Mouse (Mus musculus) midbrain, postnatal 0 days (tissue): ENCODE results near the gene Gm2022. TPM values are rescaled to one million over a fixed set of nuclear protein-coding genes. Genes with fewer than 3 reads are reported as not detected.
"Not testable (repeated sequence)": the region's sequence is repeated elsewhere in the genome, so short reads cannot be mapped to it uniquely, and the experiment has no call there.

Experiments
- ATAC-seq: fragments of 200-750 bp; cut with Nextera tagmentation; 2 replicates; pipeline ENCODE4 v1.8.0; 2017; ENCODE audit warnings: moderate number of reproducible peaks, mild to moderate bottlenecking, moderate TSS enrichment, moderate library complexity; ENCODE audit not compliant: low FRiP score
- DNase-seq: peaks from one replicate; pipeline ENCODE4 v3.0.0-alpha.2; 2015; ENCODE audit warnings: low spot score
- H3K27ac ChIP-seq: fragments of 300-500 bp; sonication (generic); 2 replicates; pipeline ENCODE4 v1.5.1; 2014; ENCODE audit warnings: low read depth, mild to moderate bottlenecking, low read length, mixed read lengths
- H3K27me3 ChIP-seq: fragments of 300-500 bp; sonication (generic); 2 replicates; pipeline ENCODE4 v1.6.1; 2014; ENCODE audit warnings: low read length, control low read depth, mixed read lengths; ENCODE audit not compliant: insufficient read depth
- H3K36me3 ChIP-seq: fragments of 300-500 bp; sonication (generic); 2 replicates; pipeline ENCODE4 v1.6.1; 2014; ENCODE audit warnings: low read length, control low read depth, mixed read lengths; ENCODE audit not compliant: insufficient read depth
- H3K4me1 ChIP-seq: fragments of 300-500 bp; sonication (generic); 2 replicates; pipeline ENCODE4 v1.6.1; 2014; ENCODE audit warnings: mild to moderate bottlenecking, control low read depth, antibody characterized with exemption, low read length, mixed read lengths; ENCODE audit not compliant: insufficient read depth
- H3K4me2 ChIP-seq: fragments of 300-500 bp; sonication (generic); 2 replicates; pipeline ENCODE4 v1.6.1; 2014; ENCODE audit warnings: low read depth, mild to moderate bottlenecking, low read length, mixed read lengths; ENCODE audit not compliant: poor library complexity, severe bottlenecking
- H3K4me3 ChIP-seq: fragments of 300-500 bp; sonication (generic); 2 replicates; pipeline ENCODE4 v1.5.1; 2014; ENCODE audit warnings: low read depth, mild to moderate bottlenecking, low read length, moderate library complexity
- H3K9ac ChIP-seq: fragments of 300-500 bp; sonication (generic); replicated peaks from 2 replicates; pipeline ENCODE4 v1.6.1; 2014; ENCODE audit warnings: mild to moderate bottlenecking, low read length, moderate library complexity, mixed read lengths; ENCODE audit not compliant: poor library complexity, severe bottlenecking
- H3K9me3 ChIP-seq: fragments of 300-500 bp; sonication (generic); 2 replicates; pipeline ENCODE4 v1.6.1; 2016; ENCODE audit warnings: low read length, control low read depth
- WGBS: fragments of 180-500 bp; shearing (Covaris S2); extraction: QIAGEN DNeasy Blood & Tissue Kit; methylation state at CpG from one replicate; pipeline ENCODE4 v1.1.7; 2014; 5-methylcytosine and 5-hydroxymethylcytosine counted together
- polyA plus RNA-seq: library from polyadenylated mRNA; unstranded; fragments of >200 nt; fragmentation: Nextera tagmentation; extraction: Ambion mirVana; gene quantifications from 2 replicates; pipeline ENCODE4 v1.2.1, GENCODE M21; 2015
- total RNA-seq: library from RNA; depleted of rRNA; stranded (reverse); fragments of >200 nt; gene quantifications from 2 replicates; pipeline ENCODE4 v1.2.3, GENCODE M21; 2014; rRNA removed

Gene Gm2022
- total RNA-seq (not detected in 2 replicates), polyA plus RNA-seq (not detected in 2 replicates)

- not testable (repeated sequence) for H3K4me3 ChIP-seq, DNase-seq, H3K27me3 ChIP-seq, H3K4me1 ChIP-seq, H3K9me3 ChIP-seq, H3K4me2 ChIP-seq, H3K27ac ChIP-seq, H3K36me3 ChIP-seq, ATAC-seq, H3K9ac ChIP-seq
- WGBS = no CpG with 5 or more reads among the region's 1 CpGs
These were observed at the start of gene Gm2022 for GRCm38 (mm10) chr12:87895070-87895469. Gene Gm2022, plus strand, starts transcription at chr12:87895370.

GRCm38 (mm10) chr12:87850657-87851056 is 44.5 kb upstream of the Gm2022 start:
- not testable (repeated sequence) for H3K27ac ChIP-seq, ATAC-seq, H3K9me3 ChIP-seq, H3K27me3 ChIP-seq, H3K4me1 ChIP-seq, H3K36me3 ChIP-seq, H3K9ac ChIP-seq, H3K4me3 ChIP-seq, H3K4me2 ChIP-seq, DNase-seq
- no CpG with 5 or more reads among the region's 2 CpGs for WGBS

- not testable (repeated sequence) for H3K4me3 ChIP-seq, DNase-seq, H3K9ac ChIP-seq, ATAC-seq, H3K27me3 ChIP-seq, H3K36me3 ChIP-seq, H3K4me1 ChIP-seq, H3K27ac ChIP-seq, H3K4me2 ChIP-seq, H3K9me3 ChIP-seq
- WGBS = 80% methylated on average over 1 of the region's 1 CpGs
These were observed 39.1 kb upstream of the Gm2022 start for GRCm38 (mm10) chr12:87856067-87856466.

- not testable (repeated sequence) for H3K36me3 ChIP-seq, H3K9me3 ChIP-seq, H3K9ac ChIP-seq, H3K27me3 ChIP-seq, H3K27ac ChIP-seq, ATAC-seq, H3K4me1 ChIP-seq, H3K4me2 ChIP-seq, DNase-seq, H3K4me3 ChIP-seq
- WGBS = 86% methylated on average over 23 of the region's 23 CpGs
These were observed 33.2 kb upstream of the Gm2022 start for GRCm38 (mm10) chr12:87861740-87862692.

GRCm38 (mm10) chr12:87863638-87864037 is 31.5 kb upstream of the Gm2022 start:
- H3K27ac ChIP-seq, ATAC-seq, H3K9ac ChIP-seq, H3K4me1 ChIP-seq, H3K36me3 ChIP-seq, H3K27me3 ChIP-seq, H3K9me3 ChIP-seq, H3K4me2 ChIP-seq, DNase-seq, H3K4me3 ChIP-seq: not testable (repeated sequence)
- WGBS = 95% methylated on average over 8 of the region's 11 CpGs

- not testable (repeated sequence) for H3K27ac ChIP-seq, H3K9me3 ChIP-seq, H3K4me2 ChIP-seq, H3K4me3 ChIP-seq, H3K4me1 ChIP-seq, DNase-seq, H3K36me3 ChIP-seq, ATAC-seq, H3K9ac ChIP-seq, H3K27me3 ChIP-seq
- WGBS = 83% methylated on average over 2 of the region's 2 CpGs
These were observed 31.1 kb upstream of the Gm2022 start for GRCm38 (mm10) chr12:87864048-87864447.

GRCm38 (mm10) chr12:87873772-87874171 is 21.4 kb upstream of the Gm2022 start, which contains the start of gene Gm2016:
Gene Gm2016, plus strand, starts transcription at chr12:87874072.
- H3K27me3 ChIP-seq, DNase-seq, H3K36me3 ChIP-seq, ATAC-seq, H3K4me1 ChIP-seq, H3K4me3 ChIP-seq, H3K27ac ChIP-seq, H3K9me3 ChIP-seq, H3K9ac ChIP-seq, H3K4me2 ChIP-seq: not testable (repeated sequence)
- 78% methylated on average over 5 of the region's 5 CpGs for WGBS

GRCm38 (mm10) chr12:87919721-87920120 is 24.6 kb downstream of the Gm2022 start, which contains the start of gene Gm2035:
Gene Gm2035, minus strand, starts transcription at chr12:87919857.
- not testable (repeated sequence) for H3K27me3 ChIP-seq, H3K9me3 ChIP-seq, H3K36me3 ChIP-seq, H3K4me3 ChIP-seq, H3K4me1 ChIP-seq, H3K9ac ChIP-seq, ATAC-seq, DNase-seq, H3K27ac ChIP-seq, H3K4me2 ChIP-seq
- WGBS = 68% methylated on average over 2 of the region's 2 CpGs
